Mouse (Mus musculus) frontal cortex, postnatal 25 days (tissue): ENCODE results near the gene Tcf15.

ENCODE experiments used
- DNase-seq, 2 experiments: peaks; one replicate each; pipeline ENCODE4 v3.0.0; 2022; ENCODE audit warnings: low spot score in 2 of 2

Tcf15 gene

DNA sequence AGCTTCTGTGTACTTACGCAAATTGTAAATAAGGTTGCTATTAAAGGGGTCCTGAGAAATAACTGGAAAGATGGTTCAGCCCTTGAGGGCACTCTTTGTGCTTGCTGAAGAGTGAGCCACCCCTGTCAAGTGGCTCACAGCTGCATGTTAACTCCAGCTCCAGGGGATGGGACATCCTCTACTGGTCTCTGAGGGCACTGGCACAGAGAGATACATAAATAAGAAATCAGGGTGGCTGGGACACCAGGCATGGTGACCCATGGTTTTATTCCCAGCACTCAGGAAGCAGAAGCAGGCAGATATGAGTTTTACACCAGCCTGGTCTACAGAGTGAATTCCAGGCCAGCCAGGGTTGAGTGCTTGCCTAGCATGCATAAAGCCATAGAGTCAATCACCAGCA, 26.0 kb downstream of the Tcf15 start:
- no peak for DNase-seq

DNA sequence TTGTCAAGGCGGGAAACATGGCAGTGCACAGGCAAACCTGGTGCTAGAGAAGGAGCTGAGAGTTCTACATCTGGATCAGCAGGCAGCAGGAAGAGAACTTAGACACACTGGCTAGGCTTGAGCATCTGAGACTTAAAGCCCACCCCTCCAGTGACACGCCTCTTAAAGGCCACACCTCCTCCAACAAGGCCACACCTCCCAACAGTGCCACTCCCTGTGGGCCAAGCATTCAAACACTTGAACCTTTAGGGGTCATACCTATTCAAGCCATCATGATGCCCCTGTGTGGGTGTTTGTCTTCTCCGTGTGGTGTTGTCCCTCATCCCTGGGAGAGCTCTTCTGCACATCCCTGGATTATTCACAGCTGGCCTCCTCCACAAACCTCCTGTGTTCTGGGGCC, 31.5 kb downstream of the Tcf15 start:
- no peak for DNase-seq

DNA sequence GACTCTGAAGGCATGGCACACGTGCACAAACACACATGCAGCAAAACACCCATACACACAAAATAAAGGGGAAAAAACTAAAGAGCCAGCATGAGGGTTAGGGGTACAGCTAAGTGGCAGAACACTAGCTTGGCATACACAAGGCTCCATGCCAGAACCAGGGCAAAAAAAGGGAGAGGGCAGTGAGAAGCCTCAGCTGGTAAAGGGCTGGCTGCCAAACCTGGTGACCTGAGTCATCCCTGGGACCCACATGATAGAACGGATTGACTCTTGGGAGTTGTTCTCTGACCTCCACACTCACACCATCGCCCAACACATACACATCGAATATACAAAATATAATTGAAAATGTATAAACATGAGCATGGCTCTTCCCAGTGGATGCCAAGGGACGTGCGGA, 33.3 kb downstream of the Tcf15 start:
- DNase-seq = no peak

DNA sequence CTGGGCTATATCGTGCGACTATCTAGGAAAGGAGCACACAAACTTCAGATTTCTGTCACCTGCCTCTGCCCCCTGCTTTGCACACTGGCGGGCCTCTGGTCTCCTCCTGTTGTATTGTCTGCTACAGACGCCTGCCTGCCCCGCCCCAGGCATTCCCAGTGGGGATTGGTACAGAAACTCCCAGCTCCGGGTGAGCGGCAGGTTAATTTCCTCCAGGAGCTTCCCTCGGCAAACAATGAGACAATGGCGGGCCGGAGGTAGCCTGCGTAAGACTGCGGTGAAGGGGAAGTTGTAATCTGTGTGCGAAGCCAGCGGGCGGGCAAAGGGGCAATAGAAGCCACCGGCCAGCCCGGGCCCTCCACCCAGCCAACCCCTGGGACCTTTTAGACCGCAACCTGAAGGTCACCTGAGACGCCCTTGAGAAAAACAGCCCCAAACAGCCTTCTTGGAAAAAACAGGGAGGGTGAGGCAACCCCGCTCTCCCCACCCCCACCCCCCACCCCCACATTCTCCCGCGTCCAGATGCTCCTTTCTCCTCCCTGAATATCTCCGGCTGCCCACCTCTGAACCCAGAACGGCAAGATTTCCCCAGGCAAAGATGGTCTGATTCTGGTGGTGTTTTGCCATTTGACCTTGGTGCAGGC, 33.9 kb downstream of the Tcf15 start:
- DNase-seq = no peak

DNA sequence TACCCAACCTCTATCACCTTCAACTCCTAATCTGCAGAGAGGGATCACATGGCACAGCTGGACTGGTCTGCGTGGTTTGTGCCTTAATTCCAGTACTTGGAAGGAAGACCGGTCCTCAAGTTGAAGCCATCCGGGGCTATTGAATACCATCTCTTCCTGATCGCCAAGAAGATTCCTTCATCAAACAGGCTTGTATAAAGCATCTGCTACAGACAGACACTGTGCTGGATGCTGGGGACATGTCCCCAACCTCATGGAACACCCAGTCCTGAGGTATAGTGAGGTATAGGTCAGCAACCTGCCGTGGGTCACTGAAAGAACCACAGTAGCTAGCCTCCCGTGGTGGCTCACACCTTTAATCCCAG, 34.4 kb downstream of the Tcf15 start:
- DNase-seq = no peak

DNA sequence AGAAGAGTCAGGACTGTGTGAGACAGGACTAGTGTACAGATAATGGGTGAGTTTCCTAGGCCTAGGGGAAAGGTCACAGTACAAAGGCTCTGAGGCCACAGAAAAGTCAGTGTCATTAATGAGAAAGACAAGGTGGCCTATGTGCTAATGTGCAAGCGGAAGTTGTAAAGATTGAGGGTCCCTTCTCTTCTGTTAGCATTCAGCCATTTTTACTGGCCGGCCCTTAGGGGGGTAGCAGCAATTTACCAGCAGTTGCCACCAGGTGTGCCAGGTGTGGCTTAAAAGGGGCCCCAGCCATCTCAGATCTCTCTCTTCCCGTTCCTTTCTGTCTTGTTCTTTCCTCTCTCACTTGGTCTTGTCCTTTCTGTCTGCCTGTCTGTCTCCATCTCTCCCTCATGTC, 35.0 kb downstream of the Tcf15 start:
- no peak for DNase-seq

DNA sequence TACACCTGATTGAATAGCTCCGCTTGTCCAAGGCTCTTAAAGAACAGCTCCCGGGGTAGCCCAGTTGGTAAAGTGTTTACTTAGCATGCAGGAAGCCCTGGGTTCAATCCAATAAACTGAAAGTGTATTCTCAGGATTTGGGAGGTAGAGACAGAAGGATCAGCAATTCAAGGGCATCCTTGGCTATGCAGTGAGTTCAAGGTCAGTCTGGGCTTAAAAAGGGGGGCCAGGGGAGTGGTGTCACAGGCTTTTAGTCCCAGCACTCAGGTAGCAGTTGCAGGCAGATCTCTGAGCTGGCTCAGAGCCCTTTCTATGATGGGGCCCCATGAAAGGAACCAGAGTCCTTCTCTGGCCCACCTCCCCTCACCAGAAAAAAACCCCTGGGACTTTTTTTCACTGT, 35.9 kb downstream of the Tcf15 start:
- no peak for DNase-seq

DNA sequence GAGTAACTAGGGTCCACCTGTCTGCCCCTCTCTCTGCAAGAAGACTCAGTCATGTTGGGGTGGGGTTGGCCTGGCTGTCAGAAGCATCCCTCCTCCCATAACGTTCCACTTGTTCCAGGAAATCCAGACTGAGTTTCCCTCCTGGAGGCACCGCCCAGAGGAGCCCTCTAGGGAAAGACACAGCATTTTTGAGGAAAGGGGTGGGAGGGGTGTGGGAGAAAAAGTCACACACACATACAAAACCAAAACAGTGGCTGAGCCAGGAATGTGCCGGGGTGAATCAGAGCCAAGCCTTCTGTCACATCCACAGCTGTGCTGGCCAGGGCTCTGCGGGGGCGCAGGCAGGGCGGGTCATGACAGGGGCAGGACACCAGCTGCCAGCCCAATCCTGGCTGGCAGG, 37.0 kb downstream of the Tcf15 start:
- DNase-seq = no peak

DNA sequence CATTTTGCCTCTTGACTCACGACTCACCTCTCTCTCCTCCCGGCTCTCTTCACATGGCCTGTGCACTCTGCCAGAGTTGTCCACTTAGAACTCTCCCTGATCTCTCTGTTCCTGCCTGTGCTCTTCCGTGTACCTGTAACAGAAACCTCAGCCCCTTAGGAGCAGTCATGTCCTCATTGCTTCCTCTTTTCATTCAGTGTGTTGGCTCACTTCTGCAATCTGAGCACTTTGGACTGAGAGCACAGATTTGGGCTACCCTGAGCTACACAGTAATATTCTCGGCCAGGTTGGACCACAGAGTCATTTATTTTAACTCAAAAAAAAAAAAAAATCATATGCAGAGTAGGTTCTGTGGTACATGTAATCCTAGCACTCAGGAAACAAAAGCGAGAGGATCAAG, 43.8 kb downstream of the Tcf15 start:
- no peak for DNase-seq

DNA sequence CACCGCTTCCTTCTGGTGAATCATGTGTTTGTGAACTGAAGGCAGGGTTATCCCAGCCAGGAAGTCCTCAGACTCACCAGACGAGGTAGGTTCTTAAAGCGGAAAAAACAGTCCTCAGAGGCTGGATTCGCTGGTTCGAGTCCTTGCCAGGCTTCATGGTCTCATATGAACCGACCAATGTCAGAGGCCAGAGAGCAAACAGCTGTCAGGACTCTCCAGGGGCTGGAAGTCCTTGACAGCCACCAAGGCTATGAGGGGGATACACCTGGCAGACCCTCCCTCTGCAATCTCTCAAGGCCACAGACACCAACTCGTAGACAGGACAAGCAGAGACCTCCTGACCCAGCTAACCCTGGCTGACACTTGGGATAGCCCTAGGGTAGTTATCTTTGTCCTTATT, 45.9 kb downstream of the Tcf15 start:
- DNase-seq = no peak

DNA sequence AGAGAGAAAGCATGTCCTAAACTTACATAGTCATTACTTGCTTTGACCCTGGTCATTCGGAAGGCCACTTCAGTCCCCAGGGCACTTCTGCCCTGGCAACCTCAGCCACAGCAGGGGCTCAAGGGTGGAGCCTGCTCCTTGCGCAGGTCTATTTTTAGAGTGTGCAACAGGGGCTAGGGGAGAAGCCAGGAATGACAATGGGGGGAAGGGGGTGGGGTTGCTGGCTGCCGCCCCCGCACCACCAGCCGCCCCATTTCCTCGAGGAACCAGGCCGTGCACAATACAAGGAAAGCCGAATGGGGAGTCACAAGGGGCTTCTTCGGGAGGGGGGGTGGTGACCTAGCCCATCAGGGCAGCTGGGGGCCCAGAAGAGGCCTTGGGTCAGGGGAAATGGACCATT, 46.3 kb downstream of the Tcf15 start:
- DNase-seq = no peak

DNA sequence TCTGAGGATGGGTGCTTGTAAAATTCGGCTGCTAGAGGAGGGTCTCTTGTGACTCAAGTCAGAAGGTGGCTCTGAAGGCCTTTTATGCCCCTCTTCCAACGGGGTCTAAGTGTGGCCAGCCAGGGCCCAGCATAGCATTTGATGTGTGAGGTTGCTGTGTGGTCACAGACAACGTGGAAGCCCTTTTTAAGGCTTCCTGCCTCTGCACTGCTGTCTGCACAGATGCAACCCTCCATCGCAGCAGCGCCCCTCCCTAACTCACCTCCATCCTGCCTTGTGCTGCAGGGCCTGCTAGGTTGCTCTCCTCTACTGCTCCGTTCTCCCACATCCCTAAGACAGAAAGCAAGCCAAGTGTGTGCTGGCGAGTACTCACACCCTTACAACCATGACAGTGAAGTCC, 46.8 kb downstream of the Tcf15 start:
- no peak for DNase-seq

DNA sequence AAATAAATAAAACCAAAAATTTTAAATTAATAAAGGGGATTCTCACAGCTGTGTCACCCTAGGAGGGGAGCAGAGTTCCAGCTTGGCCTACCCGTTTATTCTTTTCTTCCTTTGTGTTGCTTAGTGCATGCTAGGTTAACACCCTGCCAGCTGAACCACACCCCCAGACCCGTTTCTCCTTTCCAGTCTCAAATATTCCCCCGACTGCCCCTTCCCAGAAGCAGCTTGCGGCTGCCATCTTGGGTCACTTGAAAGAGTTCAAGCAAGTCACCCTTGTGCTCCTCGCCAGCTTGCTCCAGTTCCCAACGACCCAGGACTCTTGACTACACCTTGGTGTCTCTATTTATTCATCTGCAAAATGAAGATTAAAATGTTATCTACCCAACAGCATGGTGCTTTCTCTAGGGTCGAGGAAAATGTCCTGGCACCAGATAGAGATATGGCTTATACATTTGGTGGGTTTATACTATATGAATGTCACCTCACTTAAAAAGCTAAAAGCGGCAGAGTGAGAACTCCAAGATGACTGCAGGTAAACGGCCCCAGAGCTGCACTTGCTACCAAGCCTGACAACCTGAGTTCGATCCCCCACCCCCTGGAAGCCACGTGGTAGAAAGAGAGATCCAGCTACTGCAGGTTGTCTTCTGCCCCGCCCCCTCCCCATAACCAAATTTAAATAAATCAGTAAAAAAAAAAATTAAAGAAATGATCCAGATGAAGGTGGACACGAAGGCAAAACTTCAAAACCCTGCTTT, 49.4 kb downstream of the Tcf15 start:
- DNase-seq = no peak

DNA sequence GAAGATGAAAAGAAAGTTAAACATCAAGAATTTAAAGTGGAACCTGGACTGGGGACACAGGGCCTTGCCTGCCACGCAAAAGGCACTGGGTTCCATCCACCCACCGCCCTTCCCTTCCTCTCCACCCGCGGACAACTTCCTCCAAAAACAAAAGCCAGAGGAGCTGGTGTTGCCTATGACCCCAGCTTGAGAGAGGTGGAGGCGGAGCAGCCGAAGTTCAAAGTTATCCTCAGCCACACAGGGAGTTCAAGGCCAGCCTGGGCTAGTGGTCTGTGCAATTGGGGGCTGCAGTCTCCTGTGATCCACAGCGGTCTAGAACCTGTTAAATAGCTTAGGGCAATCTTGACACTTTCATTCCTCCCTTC, 50.0 kb downstream of the Tcf15 start:
- no peak for DNase-seq

DNA sequence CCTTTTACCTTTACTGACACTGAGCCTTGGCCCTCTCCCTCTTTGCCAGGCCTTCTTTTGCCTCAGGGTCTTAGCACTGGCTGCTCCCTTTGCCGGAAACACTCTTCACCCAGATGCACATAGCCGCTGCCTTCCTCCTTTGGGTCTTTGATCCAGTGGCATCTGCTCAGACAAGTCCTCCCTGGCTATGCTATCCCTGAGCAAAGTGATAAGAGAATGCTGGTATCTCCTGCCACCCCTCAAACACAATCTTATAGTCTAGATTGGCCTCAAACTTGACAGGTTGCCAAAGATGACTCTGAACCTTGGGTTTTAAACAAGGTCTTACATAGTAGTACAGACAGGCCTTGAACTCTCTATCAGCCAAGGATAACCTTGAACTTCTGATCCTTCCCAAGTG, 51.2 kb downstream of the Tcf15 start:
- DNase-seq = no peak

DNA sequence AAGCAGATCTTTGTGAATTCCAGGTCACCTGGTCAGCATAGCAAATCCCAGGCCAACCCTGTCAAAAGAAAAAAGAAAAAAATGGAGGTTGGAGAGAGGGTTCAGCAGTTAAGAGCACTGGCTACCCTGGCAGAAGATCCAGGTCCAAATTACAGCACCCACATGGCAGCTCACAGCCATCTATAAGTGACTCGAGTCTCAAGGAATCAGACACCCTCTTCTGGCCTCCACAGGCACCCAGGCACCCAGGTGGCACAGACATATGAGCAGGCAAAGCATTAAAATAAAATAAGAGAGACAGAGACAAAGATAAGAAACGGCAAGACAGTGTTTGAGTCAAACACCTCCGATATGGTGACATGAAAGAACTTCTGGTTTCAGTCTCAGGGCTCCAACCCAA, 53.5 kb downstream of the Tcf15 start:
- DNase-seq = no peak

DNA sequence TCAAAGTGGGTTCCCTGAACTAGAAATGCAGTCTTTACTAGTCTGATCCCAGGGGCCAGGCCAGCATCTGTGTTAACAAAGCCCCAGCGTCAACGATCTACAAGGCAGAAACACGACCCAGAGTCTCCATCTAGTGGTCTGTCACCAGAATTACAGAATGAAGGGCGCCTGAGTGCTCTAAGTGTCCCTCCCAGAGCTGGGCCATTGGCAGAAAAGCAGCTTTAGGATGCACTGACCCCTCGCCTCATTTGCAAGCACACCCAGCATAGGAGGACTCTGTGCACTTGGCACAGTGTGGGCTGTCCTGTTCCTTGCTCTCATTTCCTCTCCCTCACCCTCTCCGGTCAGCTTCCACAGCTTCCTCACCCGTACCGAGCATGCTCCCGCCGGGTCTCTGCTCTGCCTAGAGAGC, 53.9 kb downstream of the Tcf15 start:
- DNase-seq = peak; percentile 28 to 30
